Mouse (Mus musculus): ENCODE results near the gene Lingo3. TPM values are rescaled to one million over a fixed set of nuclear protein-coding genes. Genes with fewer than 3 reads are reported as not detected.
"Not testable (repeated sequence)": the region's sequence is repeated elsewhere in the genome, so short reads cannot be mapped to it uniquely, and the experiment has no call there.

The Lingo3 gene
- polyA plus RNA-seq, 1 experiment from 2014 or later: 2.7 TPM

DNA sequence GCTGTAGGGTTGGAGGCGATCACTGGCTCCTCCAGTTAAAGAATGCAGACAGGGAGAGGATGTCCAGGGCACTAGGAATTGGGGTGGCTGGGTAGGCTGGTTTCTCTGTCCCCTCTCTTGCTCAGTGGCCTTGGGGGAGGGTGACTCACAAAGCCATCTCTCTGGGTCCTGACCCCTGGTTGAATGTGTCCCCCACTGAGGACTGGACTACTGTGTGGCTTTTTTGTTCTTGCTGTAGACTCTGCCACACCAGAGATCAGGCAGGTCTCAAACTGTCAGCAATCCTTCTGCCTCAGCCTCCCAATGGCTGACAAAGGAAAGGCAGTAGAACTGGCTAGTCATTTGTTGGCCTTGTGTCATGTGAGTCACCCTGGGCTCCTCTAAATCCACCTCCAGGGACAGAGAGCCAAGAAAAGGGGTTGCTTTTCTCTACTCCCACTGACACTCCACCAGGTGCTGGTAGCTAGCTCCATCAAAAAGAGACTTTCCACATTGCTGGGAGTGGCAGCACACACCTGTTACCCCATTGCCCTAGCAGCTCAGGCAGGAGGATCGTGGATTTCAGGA lies 5.4 kb downstream of the Lingo3 start:
- Histone ChIP-seq H3K4me1 (ENCODE audit: control insufficient read depth, insufficient read depth, low read length) (0 out of 2 replicates have a peak, but pooled peaks cover under 1% of the 10 kb centered on the region), H3K27ac (ENCODE audit: low read depth, low read length) (no peak overlapping the region), H3K4me3 (ENCODE audit: low read depth, low read length) (no peak overlapping the region), H3K27me3 (replicated peaks; ENCODE audit: control insufficient read depth, insufficient read depth, low read length) (peaks cover 10% of the 10 kb centered on the region), H3K9ac (ENCODE audit: low read length) (no peak overlapping the region), H3K4me2 (ENCODE audit: low read length) (no peak overlapping the region), H3K9me3 (replicated peaks; ENCODE audit: control insufficient read depth, low read length) (no peaks in the 10 kb centered on the region), H3K36me3 (ENCODE audit: control insufficient read depth, insufficient read depth, low read length) (no peaks in the 10 kb centered on the region)
- WGBS: 72% methylated on average over 2 of the region's 2 CpGs
- DNase-seq (ENCODE audit: low spot score) (no peak), ATAC-seq (no peak)

DNA sequence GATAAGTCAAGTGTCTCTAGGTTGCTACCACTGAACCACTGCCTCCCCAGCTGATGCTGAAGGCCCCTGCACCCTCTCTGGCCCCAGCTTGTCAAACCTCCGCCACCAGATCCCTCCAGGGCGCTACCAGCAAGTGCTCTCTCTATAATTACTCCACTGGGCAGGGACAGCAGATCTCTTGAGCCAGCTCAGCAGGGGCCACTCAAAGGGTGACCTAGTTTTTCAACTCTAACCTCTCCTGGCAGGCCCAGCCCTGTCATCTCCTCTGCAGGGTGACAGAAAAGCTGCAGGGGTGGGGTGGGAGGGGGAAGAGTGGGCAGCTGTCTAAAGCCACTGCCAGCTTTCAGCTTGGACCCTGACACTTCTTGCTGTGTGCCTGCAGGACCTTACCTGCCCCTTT lies 6.0 kb downstream of the Lingo3 start:
- no peak for ATAC-seq

DNA sequence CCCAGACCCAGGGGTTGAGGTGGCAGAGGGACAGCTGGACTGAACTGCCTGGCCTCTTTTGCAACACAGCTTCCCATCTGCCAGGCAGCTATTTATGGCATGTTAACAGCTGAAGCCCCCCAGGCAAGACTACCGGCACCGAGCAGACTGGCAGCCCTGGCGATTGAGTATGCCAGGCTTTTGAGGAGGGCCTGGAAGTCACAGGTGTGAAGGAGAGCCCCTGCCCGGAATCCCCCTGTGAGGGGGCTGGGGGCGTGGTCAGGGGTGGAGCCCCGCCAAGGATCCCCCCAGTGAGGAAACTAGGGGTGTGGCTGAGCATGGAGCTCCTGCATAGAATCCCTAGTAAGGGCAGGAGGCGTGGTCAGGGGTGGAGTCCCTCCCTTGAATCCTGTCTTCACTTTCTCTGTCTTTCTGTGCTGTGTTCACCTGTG lies 6.9 kb downstream of the Lingo3 start:
- no peaks in the 10 kb centered on the region for H3K9me3 ChIP-seq (replicated peaks; ENCODE audit: control insufficient read depth, low read length)
- H3K27ac ChIP-seq (ENCODE audit: low read depth, low read length): no peak overlapping the region
- no peak overlapping the region for H3K4me2 ChIP-seq (ENCODE audit: low read length)
- WGBS: 52% methylated on average over 7 of the region's 7 CpGs
- DNase-seq (ENCODE audit: low spot score): no peak
- no peak overlapping the region for H3K4me3 ChIP-seq (ENCODE audit: low read depth, low read length)
- H3K27me3 ChIP-seq (replicated peaks; ENCODE audit: control insufficient read depth, insufficient read depth, low read length): 0 out of 2 replicates have a peak, but pooled peaks cover 3% of the 10 kb centered on the region
- H3K9ac ChIP-seq (ENCODE audit: low read length): no peak overlapping the region
- no peaks in the 10 kb centered on the region for H3K36me3 ChIP-seq (ENCODE audit: control insufficient read depth, insufficient read depth, low read length)
- H3K4me1 ChIP-seq (ENCODE audit: control insufficient read depth, insufficient read depth, low read length): no peaks in the 10 kb centered on the region
- peak; percentile 34; the same call in 1 of the 2 replicates for ATAC-seq

More for the DNA sequence above, 6.0 kb downstream of the Lingo3 start:
- no peaks in the 10 kb centered on the region for H3K36me3 ChIP-seq (ENCODE audit: control insufficient read depth, insufficient read depth, low read length)
- no peaks in the 10 kb centered on the region for H3K9me3 ChIP-seq (replicated peaks; ENCODE audit: control insufficient read depth, low read length)
- 22% methylated on average over 2 of the region's 2 CpGs for WGBS
- no peaks in the 10 kb centered on the region for H3K4me1 ChIP-seq (ENCODE audit: control insufficient read depth, insufficient read depth, low read length)
- H3K27me3 ChIP-seq (replicated peaks; ENCODE audit: control insufficient read depth, insufficient read depth, low read length): peaks cover 5% of the 10 kb centered on the region; the same call in 1 of the 2 replicates
- no peak for DNase-seq (ENCODE audit: low spot score)
- H3K9ac ChIP-seq (ENCODE audit: low read length): no peak overlapping the region
- H3K4me2 ChIP-seq (ENCODE audit: low read length): no peak overlapping the region
- H3K27ac ChIP-seq (ENCODE audit: low read depth, low read length): no peak overlapping the region
- no peak overlapping the region for H3K4me3 ChIP-seq (ENCODE audit: low read depth, low read length)

- ATAC-seq (no peak), DNase-seq (ENCODE audit: low spot score) (no peak)
- Histone ChIP-seq H3K4me3 (ENCODE audit: low read depth, low read length) (no peak overlapping the region), H3K4me2 (ENCODE audit: low read length) (no peak overlapping the region), H3K36me3 (ENCODE audit: control insufficient read depth, insufficient read depth, low read length) (peaks cover 6% of the 10 kb centered on the region), H3K9ac (ENCODE audit: low read length) (no peak overlapping the region), H3K4me1 (ENCODE audit: control insufficient read depth, insufficient read depth, low read length) (no peaks in the 10 kb centered on the region), H3K27me3 (replicated peaks; ENCODE audit: control insufficient read depth, insufficient read depth, low read length) (0 out of 2 replicates have a peak, but pooled peaks cover 3% of the 10 kb centered on the region), H3K27ac (ENCODE audit: low read depth, low read length) (no peak overlapping the region), H3K9me3 (replicated peaks; ENCODE audit: control insufficient read depth, low read length) (no peaks in the 10 kb centered on the region)
- 63% methylated on average over 30 of the region's 30 CpGs for WGBS
These were observed 8.2 kb downstream of the Lingo3 start for GRCm38 (mm10) chr10:80835617-80836016.

DNA sequence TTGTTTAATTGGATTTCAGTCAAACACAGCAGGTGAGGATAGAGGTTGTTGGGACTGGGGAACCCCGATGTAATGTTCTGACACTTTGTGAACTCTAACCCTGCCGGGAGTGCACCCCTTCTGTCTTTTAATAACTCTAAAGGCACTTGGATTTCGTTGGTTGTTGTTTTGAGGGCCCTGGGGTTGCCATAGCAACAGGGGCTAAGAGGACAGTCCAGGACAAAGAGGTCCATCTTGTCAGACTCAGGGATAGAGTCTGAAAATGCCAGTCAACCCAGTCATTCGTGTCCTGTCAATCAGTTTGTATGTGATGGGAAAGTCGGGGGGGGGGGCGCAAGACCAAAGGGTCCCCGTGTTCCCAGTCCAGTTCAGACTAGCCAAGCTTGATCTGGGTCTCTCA lies 11.0 kb downstream of the Lingo3 start:
- Histone ChIP-seq H3K9me3 (replicated peaks; ENCODE audit: control insufficient read depth, low read length) (no peaks in the 10 kb centered on the region), H3K27me3 (replicated peaks; ENCODE audit: control insufficient read depth, insufficient read depth, low read length) (0 out of 2 replicates have a peak, but pooled peaks cover 3% of the 10 kb centered on the region), H3K36me3 (ENCODE audit: control insufficient read depth, insufficient read depth, low read length) (peaks cover 27% of the 10 kb centered on the region), H3K9ac (ENCODE audit: low read length) (no peak overlapping the region), H3K4me3 (ENCODE audit: low read depth, low read length) (no peak overlapping the region), H3K4me1 (ENCODE audit: control insufficient read depth, insufficient read depth, low read length) (peaks cover 2% of the 10 kb centered on the region), H3K27ac (ENCODE audit: low read depth, low read length) (no peak overlapping the region), H3K4me2 (ENCODE audit: low read length) (no peak overlapping the region)
- DNase-seq (ENCODE audit: low spot score): no peak
- no peak for ATAC-seq
- WGBS: 59% methylated on average over 7 of the region's 7 CpGs

- Histone ChIP-seq H3K27me3 (replicated peaks; ENCODE audit: control insufficient read depth, insufficient read depth, low read length) (0 out of 2 replicates have a peak, but pooled peaks cover 3% of the 10 kb centered on the region), H3K36me3 (ENCODE audit: control insufficient read depth, insufficient read depth, low read length) (peaks cover 27% of the 10 kb centered on the region), H3K9me3 (replicated peaks; ENCODE audit: control insufficient read depth, low read length) (no peaks in the 10 kb centered on the region), H3K4me1 (ENCODE audit: control insufficient read depth, insufficient read depth, low read length) (peaks cover 5% of the 10 kb centered on the region), H3K27ac (ENCODE audit: low read depth, low read length) (no peak overlapping the region), H3K4me3 (ENCODE audit: low read depth, low read length) (no peak overlapping the region), H3K4me2 (ENCODE audit: low read length) (no peak overlapping the region), H3K9ac (ENCODE audit: low read length) (no peak overlapping the region)
- DNase-seq (ENCODE audit: low spot score) (peak; percentile 63), ATAC-seq (no peak)
- 4% methylated on average over 9 of the region's 9 CpGs for WGBS
These were observed 12.7 kb downstream of the Lingo3 start for GRCm38 (mm10) chr10:80831136-80831535.

GRCm38 (mm10) chr10:80829359-80830278 lies 14.2 kb downstream of the Lingo3 start:
- Histone ChIP-seq H3K9me3 (replicated peaks; ENCODE audit: control insufficient read depth, low read length) (no peaks in the 10 kb centered on the region), H3K4me1 (ENCODE audit: control insufficient read depth, insufficient read depth, low read length) (peaks cover 5% of the 10 kb centered on the region), H3K36me3 (ENCODE audit: control insufficient read depth, insufficient read depth, low read length) (peaks cover 27% of the 10 kb centered on the region), H3K9ac (ENCODE audit: low read length) (no peak overlapping the region), H3K27me3 (replicated peaks; ENCODE audit: control insufficient read depth, insufficient read depth, low read length) (no peaks in the 10 kb centered on the region), H3K4me2 (ENCODE audit: low read length) (no peak overlapping the region), H3K27ac (ENCODE audit: low read depth, low read length) (no peak overlapping the region), H3K4me3 (ENCODE audit: low read depth, low read length) (no peak overlapping the region)
- no peak for DNase-seq (ENCODE audit: low spot score)
- ATAC-seq: no peak
- WGBS: 70% methylated on average over 1 of the region's 1 CpGs

DNA sequence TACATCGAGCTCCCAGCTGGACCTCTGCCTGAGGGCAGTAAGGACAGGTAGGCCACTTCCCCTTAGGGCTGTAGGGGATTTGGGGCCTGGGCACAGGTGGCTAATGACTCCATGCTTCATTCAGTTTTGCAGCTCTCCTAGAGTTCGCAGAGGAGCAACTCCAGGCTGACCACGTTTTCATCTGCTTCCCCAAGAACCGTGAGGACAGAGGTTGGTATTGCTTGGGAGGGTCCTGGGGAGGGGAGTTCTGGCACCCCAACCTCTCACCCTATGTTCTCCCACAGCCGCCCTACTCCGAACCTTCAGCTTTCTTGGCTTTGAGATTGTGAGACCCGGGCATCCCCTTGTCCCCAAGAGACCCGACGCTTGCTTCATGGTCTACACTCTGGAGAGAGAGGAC lies 15.3 kb downstream of the Lingo3 start:
- Histone ChIP-seq H3K36me3 (ENCODE audit: control insufficient read depth, insufficient read depth, low read length) (peaks cover 27% of the 10 kb centered on the region), H3K4me3 (ENCODE audit: low read depth, low read length) (peak overlapping the region; percentile 74; the same call in 1 of the 2 replicates), H3K4me2 (ENCODE audit: low read length) (peak overlapping the region; percentile 100)
- not testable (repeated sequence) for H3K27ac ChIP-seq (ENCODE audit: low read depth, low read length); H3K4me1 ChIP-seq (ENCODE audit: control insufficient read depth, insufficient read depth, low read length); ATAC-seq; H3K27me3 ChIP-seq (replicated peaks; ENCODE audit: control insufficient read depth, insufficient read depth, low read length); DNase-seq (ENCODE audit: low spot score); H3K9ac ChIP-seq (ENCODE audit: low read length); H3K9me3 ChIP-seq (replicated peaks; ENCODE audit: control insufficient read depth, low read length)
- 89% methylated on average over 7 of the region's 9 CpGs for WGBS
